Mouse (Mus musculus) limb, embryonic 10.5 days (tissue): ENCODE results near the gene Fhl5. TPM values are rescaled to one million over a fixed set of nuclear protein-coding genes. Genes with fewer than 3 reads are reported as not detected.

Experiments
- DNase-seq: peaks from one replicate; pipeline ENCODE4 v3.0.0-alpha.2; 2017; ENCODE audit warnings: low spot score
- H3K27ac ChIP-seq: fragments of 300-500 bp; sonication (generic); 2 replicates; pipeline ENCODE4 v1.5.1; 2016; ENCODE audit warnings: mild to moderate bottlenecking
- H3K27me3 ChIP-seq: fragments of 300-500 bp; sonication (generic); 2 replicates; pipeline ENCODE4 v1.6.1; 2016; ENCODE audit warnings: low read depth, mild to moderate bottlenecking; ENCODE audit not compliant: poor library complexity, severe bottlenecking
- H3K36me3 ChIP-seq: fragments of 300-500 bp; sonication (generic); 2 replicates; pipeline ENCODE4 v1.6.1; 2016; ENCODE audit warnings: mild to moderate bottlenecking, moderate library complexity
- H3K4me1 ChIP-seq: fragments of 300-500 bp; sonication (generic); 2 replicates; pipeline ENCODE4 v1.6.1; 2016
- H3K4me3 ChIP-seq: fragments of 300-500 bp; sonication (generic); 2 replicates; pipeline ENCODE4 v1.5.1; 2016; ENCODE audit warnings: mild to moderate bottlenecking, moderate library complexity
- H3K9me3 ChIP-seq: fragments of 300-500 bp; sonication (generic); replicated peaks from 2 replicates; pipeline ENCODE4 v1.6.1; 2016; ENCODE audit warnings: mild to moderate bottlenecking
- WGBS: fragments of 180-500 bp; shearing (Covaris S2); methylation state at CpG from one replicate; pipeline ENCODE4 v1.1.7; 2016; 5-methylcytosine and 5-hydroxymethylcytosine counted together
- polyA plus RNA-seq: library from polyadenylated mRNA; unstranded; fragments of >200 nt; fragmentation: Nextera tagmentation; extraction: Ambion mirVana; gene quantifications from 2 replicates; pipeline ENCODE4 v1.2.1, GENCODE M21; 2016

The Fhl5 gene
- polyA plus RNA-seq, 1 experiment from 2014 or later: not detected

DNA sequence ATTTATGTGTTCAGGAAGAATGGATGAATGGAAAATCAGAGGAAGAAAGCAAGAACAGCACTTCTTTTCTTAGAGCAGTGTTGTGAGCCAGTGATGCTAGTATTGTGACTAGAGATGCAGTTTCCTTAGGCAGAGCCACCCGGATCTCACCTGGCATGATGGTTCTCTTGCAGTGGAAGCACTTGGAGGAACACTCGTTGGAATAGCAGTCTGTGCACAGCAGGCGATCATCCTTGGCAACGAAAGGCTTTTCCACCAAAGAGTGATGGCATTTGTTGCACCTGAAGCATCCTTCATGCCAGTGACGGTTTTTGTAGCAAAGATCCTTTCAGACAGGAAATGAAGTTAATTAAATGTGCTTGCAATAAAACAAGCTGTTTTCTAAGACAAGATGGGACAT, 29.2 kb downstream of the Fhl5 start:
- H3K4me1 ChIP-seq: no peaks in the 10 kb centered on the region
- no peak overlapping the region for H3K4me3 ChIP-seq
- 56% methylated on average over 5 of the region's 5 CpGs for WGBS
- H3K27ac ChIP-seq: no peak overlapping the region
- no peaks in the 10 kb centered on the region for H3K9me3 ChIP-seq
- no peaks in the 10 kb centered on the region for H3K36me3 ChIP-seq
- H3K27me3 ChIP-seq: no peaks in the 10 kb centered on the region
- no peak for DNase-seq

DNA sequence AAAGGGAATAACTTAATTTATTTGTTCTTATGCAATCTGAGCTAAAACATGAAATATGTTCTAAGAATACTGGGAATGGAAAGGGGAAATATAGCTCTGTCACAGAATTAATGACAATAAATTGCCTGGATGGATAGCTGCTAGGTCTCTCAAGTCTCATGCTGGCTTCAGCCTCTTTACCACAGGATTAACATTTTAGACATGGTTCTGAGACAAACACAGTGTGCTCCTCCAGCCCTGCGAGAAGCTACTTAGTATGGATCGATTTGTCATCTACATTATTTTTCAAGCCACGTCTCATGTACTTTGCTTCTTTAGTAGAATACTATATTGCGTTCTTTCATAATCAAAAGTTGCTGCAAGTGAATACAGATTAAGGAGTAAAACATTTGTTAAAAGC, 36.5 kb downstream of the Fhl5 start:
- no peak for DNase-seq
- Histone ChIP-seq H3K9me3 (no peaks in the 10 kb centered on the region), H3K4me1 (no peaks in the 10 kb centered on the region), H3K27ac (no peak overlapping the region), H3K4me3 (no peak overlapping the region), H3K27me3 (no peaks in the 10 kb centered on the region), H3K36me3 (no peaks in the 10 kb centered on the region)
- 93% methylated on average over 4 of the region's 4 CpGs for WGBS

DNA sequence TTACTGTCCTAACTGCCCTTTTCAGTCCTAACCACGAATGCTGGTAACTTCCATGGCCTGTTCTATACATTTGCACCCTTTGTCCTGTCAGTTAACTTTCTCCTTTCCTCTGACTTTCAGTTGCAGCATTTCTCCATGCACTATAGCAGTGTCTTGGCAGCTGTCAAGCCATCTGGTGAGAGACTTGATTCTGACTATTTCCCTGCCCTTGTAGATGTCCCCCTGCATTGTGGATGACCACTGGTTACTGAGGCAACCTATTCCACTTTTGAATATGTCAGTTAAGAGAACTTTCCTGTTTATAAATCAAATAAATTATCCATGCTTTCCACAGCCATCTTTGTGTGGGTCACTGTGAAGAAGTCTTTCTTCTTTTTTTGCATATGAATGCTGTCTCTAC, 45.4 kb downstream of the Fhl5 start:
- Histone ChIP-seq H3K27me3 (no peaks in the 10 kb centered on the region), H3K4me1 (no peaks in the 10 kb centered on the region), H3K36me3 (no peaks in the 10 kb centered on the region), H3K9me3 (no peaks in the 10 kb centered on the region), H3K4me3 (no peak overlapping the region), H3K27ac (no peak overlapping the region)
- DNase-seq: no peak
- 72% methylated on average over 1 of the region's 1 CpGs for WGBS

DNA sequence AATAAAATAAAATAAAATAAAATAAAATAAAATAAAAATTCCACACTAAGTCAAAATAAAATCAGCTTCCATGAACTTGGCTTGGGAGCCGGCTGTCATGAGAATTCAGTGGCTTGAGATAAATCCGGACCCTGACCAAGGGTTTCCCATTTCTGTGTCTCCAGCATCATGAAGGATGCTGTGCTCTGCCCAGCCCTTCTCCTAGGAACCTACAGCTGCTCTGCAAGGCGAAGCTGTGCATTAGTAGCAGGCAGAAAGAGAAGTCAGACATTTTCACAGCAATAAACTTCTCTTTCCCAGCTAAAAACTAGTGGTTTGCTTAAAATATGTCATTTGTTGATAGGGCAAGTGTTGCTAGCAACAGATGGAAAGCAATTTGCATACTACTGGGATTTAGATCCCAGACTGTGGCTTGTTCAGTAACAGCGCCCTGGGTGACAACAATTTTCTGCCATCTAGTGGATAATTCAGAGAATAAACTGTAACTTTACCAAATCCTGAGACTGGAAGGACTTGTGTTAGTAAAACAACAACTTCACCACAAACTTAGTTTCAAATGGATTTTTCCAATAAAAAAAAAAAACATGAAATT, 63.0 kb downstream of the Fhl5 start:
- Histone ChIP-seq H3K4me1 (no peaks in the 10 kb centered on the region), H3K36me3 (no peaks in the 10 kb centered on the region), H3K27me3 (no peaks in the 10 kb centered on the region), H3K9me3 (no peaks in the 10 kb centered on the region), H3K4me3 (no peak overlapping the region), H3K27ac (no peak overlapping the region)
- no peak for DNase-seq
- WGBS: 66% methylated on average over 4 of the region's 4 CpGs

Other genes with a start within 250 kb of the Fhl5 start
- 29.4 and 34.1 TPM in 2 replicates for gene Ufl1, start 38.9 kb upstream of the Fhl5 start, polyA plus RNA-seq